Mouse (Mus musculus): ENCODE measurements around the gene Ap1b1.

GRCm38 (mm10) chr11:5035421-5035820, 48.8 kb downstream of the Ap1b1 start:
- no peak for TF ChIP-seq CTCF (IDR thresholded peaks at IDR 0.05; ENCODE audit: low read depth, low read length)
- no peak for TF ChIP-seq POLR2A (IDR thresholded peaks at IDR 0.05; ENCODE audit: borderline replicate concordance, low read depth, low read length)

Data from bone marrow macrophage, adult 2 months (primary cell).